Mouse (Mus musculus): ENCODE measurements around the gene Nupr1.

Gene Nupr1

DNA sequence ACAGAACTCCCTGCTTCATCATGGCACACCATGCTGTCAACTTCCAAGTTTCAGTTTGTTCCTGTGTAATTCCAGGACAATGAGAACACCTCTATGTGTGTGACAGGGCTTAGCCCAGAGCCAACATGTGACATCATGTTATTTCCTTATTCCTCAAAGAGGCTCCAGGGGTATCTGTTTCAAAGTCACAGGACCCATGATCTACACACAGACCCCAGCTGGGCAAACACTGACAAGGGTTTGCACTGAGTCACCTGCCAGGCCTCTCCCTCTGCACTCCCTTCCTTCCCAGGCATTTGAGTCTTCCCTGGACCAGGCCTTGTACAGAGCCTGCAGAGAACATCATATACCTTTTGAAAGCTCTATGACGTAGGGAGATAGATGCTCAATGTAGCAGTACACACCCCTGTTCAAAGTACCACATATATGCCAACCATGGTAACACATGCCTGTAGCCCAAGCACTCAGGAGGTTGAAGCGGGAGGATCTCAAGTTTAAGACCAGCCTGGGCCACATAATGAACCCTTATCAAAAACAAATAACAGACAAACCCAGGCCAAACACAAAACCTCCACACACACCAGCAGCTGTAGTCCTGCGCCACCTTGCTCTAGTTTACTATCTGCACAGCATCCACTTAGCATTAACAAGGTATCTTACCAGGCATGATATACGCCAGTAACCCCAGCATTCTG, at the start of gene Nupr1:
Gene Nupr1, minus strand, starts transcription at position 38 of the 695 bp plus-strand sequence.
- no peak for DNase-seq (ENCODE audit: extremely low read depth, low read depth, low spot score)

DNA sequence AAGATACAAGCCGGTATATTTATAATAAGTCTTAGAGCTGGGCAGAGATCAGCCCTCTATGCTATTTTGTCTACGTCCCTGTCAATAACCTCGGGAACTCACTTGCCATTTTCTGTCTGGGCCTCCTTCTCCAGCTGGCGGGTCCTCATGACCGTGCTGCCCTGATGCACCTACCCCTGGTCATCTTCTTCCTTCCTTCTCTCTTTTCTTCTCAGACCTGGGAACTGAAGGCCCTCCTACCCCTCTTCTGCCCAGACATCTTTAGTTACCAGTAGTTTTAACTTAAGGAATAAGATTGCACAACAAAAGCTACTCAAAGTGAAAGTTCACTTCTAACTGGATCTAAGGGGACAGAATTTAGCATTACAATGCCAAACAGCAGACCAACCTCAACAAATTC, 49.0 kb upstream of the Nupr1 start:
- no peak for DNase-seq (ENCODE audit: extremely low read depth, low read depth, low spot score)

DNA sequence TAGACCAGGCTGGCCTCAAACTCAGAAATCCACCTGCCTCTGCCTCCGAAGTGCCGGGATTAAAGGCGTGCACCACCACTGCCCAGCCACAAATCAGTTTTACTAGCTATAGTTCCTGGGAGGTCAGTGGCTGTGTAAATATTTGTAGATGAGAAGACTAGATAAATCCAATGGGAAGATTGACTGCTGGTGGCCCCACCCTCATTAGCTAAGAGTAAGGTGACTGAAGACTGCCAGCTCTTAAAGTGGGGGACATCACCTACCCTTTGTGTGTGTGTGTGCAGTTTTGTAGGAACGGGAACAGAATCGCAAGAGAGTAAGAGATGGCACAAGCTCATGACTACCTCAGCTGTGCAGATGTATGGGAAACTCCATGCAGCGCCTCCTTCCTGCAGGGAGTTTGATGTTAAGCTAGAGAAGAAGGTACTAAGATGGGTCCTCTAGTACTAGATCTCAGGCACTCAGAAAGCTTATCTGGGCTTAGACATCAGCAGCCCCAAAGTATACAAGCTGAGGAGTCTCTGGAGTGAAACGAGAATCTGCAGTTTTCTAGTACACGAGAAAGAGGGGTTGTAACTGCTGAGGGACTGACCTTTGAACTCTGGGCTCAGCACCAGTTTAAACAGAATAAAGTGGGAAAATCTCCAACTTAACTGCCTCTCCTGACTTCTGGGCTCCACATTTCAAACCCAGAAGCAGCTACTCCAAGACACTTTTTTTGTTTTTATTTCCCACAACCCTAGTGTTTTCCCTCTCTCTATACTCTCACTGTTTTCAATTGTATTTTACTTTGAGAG, 48.1 kb upstream of the Nupr1 start:
- DNase-seq (ENCODE audit: extremely low read depth, low read depth, low spot score) = no peak

DNA sequence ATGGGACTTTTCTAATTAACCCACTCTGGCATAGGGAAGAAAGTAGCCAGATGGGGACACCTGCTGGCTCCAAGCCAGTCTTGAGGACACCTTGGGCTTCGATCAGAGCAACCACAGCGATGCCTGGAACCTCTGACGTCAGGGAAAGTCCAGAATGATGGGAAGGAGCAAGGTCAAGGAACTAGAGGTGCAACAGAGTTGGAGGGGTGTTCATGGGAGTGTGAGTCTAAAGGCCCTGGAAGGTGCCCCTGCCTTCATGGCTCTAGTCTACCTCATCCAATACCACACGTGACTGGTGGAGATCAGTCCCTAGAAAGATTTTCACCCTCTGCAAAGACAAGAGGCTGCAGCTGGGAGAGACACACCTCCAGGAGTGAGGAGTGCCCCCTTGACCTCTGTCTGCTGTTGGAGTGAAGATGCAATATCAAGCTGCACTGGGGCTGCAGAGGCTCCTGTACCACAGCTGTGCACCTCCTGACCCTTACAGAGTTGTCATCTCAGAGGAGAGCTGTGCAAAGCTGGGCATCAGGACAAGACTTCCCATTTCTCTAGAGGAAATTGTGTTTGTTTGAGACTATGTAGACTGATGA, 46.1 kb upstream of the Nupr1 start:
- DNase-seq (ENCODE audit: extremely low read depth, low read depth, low spot score) = no peak

DNA sequence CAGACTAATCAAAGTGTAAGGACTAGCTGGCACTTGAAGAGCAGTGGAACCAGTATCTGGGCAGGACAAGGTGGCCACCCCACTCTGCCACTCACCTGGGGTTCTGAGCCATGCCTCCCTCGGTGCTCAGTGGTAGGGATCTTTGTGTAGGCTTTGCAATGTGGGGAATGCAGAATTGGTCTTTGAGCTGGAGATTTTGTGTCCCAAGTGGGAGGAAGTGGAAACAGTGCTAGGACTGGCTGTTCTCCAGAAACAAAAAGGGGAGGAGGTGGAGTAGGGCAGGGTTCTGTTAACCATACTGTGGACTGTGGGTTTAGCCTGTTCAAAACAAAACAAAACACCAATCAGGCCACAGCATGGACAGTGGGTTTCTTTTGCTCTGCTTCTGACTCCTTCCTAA, 45.5 kb upstream of the Nupr1 start, which contains the start of gene Sult1a1:
Gene Sult1a1, minus strand, starts transcription at position 226 of the 400 bp plus-strand sequence.
- no peak for DNase-seq (ENCODE audit: extremely low read depth, low read depth, low spot score)

DNA sequence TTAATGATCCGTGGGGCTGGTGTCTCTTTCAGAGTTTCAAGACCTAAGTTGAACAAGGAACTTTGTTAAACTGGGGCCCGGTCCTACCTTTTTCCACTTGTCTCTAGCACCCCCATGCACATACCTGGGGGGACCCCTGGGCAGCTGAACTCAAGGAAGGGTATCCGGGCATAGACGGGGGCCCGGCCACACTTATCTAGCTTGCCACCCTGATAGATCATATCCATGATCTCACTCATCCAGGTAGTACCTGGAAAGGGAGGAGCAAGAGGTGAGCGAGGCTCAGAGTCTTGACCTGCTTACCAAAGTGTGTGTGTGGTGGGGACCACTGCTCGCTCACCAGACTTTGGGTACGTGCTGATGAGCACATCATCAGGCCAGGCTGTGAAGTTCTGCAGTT, 44.4 kb upstream of the Nupr1 start:
- DNase-seq (ENCODE audit: extremely low read depth, low read depth, low spot score) = no peak

DNA sequence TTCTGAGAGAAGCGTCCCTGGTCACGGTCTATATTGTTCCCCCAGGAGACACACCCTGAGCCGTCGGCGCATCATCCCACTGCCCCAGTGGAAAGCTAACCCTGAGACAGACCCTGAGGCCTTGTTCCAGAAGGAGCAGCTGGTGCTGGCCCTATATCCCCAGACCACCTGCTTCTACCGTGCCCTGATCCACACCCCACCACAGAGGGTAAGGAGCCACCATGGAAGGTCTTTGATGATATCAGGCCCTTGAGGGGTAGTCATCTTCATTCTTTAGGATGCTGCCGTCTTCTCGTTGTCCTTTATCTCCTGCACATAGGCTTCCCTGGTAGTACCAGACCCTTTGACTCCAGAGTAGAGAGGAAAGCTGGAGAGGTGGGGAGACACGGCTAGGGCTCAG, 41.5 kb upstream of the Nupr1 start:
- DNase-seq (ENCODE audit: extremely low read depth, low read depth, low spot score) = no peak

DNA sequence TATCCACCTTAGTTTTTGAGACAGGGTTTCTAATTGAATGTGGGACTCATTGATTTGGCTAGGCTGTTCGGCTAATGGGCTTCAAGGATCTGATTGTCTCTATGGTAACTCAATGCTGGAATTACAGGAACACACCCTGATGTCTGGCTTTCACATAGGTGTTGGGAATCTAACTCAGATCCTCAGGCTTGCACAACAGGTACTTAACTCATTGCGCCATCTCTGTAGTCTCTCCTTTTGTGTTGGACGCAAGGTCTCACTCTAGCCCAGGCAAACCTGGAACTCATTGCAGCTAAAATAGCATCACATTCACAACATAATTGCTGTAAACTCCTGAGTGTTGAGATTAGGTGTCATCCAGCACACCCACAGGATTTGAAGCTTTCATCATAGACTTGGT, 39.5 kb upstream of the Nupr1 start:
- DNase-seq (ENCODE audit: extremely low read depth, low read depth, low spot score) = no peak

DNA sequence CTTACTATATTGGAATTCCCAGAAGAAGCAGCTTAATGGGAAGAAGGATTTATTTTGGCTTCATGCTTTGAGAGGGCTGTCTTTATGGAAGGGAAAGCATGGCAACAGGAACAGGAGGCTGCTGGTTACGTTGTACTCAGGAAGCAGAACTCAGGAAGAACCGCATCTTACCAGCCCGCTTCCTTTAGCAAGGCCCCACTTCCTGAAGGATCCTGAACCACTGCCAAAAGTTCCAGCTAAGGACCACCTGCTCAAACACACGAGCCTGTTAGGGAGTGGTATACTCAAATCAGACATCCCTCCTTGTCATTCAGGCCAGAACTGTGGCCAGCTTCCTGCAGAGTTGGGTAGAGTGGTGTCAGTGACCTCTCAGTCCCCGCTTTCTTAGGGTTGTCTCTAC, 37.8 kb upstream of the Nupr1 start:
- DNase-seq (ENCODE audit: extremely low read depth, low read depth, low spot score) = no peak

DNA sequence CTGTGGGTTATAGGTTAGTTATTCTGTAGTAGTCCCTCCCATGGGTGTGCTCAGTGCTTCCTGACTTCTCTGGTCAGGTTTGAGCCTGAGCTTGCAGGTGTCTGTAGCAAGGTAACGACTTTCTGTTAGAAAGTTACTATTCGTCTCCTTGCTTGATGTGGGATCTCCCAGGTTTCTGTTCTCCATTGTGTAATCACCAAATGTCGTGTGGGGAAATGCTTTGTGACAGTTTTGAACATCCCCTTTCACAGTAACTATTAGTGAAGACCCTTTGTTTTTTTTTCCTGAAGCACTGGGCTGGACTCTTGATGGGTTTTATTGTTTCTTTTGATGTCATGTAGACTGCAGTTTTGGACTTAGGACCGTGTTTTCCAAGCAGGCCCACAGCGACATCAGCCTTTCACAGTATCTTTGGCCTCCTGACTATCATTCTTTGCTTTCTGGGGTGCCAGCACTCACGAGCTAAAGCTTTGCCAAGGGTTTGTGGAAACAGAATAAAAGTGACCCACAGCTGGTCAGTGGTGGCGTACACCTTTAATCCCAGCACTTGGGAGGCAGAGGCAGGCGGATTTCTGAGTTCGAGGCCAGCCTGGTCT, 36.9 kb upstream of the Nupr1 start:
- DNase-seq (ENCODE audit: extremely low read depth, low read depth, low spot score) = no peak

DNA sequence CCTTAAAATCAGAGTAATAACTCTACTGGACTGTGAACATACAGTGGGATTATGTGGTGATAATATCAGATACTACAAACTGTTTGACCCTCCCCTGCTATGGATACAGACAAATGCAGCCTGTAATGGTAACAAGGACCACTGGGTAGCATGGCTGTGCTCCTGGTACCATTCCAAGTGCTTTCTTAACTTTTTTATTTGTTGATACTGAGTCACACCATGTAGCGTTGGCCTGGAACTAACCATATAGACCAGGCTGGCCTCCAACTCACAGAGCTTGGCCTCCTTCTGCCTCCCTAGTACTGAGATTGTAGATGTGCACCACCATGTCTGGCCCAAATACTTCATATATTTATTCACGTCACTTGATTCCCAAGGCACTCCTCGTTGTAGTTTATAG, 34.6 kb upstream of the Nupr1 start:
- DNase-seq (ENCODE audit: extremely low read depth, low read depth, low spot score) = no peak

DNA sequence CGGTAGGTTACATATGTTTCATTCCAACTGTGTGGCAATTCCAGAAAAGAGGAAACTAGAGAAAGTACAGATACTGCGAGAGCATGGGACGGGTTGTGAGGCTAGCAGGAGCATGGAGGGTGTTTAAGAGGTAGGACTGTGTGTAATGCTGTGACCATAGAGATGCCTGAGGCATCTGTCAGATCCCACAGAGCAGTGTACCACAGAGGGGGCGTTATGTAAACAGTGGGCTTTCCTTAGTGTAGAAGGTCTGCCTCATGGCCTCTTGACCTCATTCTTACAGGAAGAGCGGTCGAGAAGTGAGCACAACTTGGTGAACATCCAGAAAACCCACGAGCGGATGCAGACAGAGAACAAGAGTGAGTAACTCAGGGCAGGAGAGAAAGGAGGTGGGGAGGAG, 33.0 kb upstream of the Nupr1 start:
- no peak for DNase-seq (ENCODE audit: extremely low read depth, low read depth, low spot score)

DNA sequence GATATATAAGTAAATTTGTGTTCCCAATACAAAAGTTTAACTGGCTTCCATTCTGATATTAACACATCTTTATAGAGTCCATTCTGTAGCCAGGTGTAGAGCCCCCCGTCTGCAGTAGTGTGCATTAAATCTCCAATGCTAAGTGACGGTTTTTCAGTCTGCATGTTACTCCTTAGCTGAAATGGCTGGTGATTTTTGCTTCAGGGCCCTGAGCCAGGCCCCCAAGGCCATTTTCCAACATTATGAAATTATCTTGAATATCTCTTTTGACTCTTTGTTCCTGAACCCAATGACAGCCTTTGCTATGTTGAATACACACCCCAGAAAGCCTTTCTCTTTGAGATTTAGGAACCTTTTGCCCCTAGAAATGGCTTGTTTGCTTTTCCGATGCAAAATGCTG, 29.1 kb upstream of the Nupr1 start:
- no peak for DNase-seq (ENCODE audit: extremely low read depth, low read depth, low spot score)

DNA sequence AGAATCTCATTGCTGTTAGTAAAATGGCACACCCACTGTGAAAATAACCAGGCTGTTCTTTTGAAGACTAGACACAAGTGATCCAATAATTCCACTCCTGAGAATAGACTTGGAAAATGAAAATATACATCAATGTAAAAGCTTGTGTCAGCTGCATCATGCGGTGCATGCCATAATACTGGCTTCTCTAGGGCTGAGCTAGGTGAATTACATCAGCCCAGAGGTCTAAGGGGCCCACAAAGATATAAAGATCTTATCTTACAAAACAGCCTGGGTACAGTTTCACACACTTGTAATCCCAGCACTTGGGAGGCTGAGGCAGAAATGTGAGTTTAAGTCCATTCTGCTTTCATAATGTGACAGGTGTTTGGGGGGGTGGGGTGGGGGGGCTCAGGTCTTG, 26.9 kb upstream of the Nupr1 start:
- DNase-seq (ENCODE audit: extremely low read depth, low read depth, low spot score) = no peak

DNA sequence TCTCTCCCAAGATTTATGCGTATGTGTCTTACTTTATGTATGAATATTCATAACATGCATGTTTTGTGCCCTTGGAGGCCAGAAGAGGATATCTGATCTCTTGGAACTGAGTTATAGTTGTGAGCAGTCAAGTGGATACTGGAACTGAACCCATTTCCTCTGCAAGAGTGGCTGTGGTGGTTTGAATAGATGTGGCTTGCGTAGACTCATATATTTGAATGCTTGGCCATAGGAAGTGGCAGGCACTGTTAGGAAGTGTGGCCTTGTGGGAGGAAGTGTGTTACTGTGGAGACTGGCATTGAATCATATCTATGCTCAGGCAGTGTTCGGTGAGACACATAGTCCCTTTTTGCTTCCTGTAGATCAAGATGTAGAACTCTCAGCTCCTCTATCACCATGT, 25.0 kb upstream of the Nupr1 start:
- no peak for DNase-seq (ENCODE audit: extremely low read depth, low read depth, low spot score)

DNA sequence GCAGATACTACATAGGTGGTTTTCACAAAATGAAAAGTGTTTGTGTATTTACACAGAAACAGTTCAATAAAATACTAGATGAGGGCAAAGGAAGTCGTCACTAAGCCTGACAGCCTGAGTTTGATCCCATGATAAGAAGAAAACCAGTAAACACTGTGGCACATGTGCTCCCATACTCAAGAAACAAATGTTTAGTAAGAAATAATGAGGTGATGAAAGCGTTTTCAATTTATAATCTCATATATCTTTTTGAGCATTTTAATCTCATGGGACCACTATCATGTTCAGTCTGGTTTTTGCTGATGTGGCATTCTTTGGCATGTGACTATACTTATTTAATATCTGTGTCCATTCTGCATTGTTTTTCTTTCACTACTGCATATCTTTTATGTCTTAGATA, 23.3 kb upstream of the Nupr1 start:
- no peak for DNase-seq (ENCODE audit: extremely low read depth, low read depth, low spot score)

DNA sequence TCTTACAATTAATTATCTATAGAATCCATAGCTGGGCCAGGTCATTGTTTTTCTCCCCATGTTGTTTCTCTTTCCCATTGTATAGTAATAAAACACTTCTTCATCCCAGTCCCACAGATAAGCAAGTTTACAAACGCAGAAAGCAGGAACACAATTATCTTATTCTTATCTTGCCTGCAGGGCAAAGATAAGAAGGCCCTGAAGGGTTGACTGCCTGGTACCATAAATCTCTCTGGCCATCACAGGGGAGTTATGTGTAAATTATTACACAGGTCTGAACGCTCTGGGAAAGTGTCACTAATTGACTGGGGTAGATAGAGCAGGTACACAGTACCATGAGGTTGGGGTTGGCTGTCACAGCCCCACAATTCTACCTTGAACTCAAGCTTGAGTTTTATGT, 20.2 kb upstream of the Nupr1 start:
- no peak for DNase-seq (ENCODE audit: extremely low read depth, low read depth, low spot score)

DNA sequence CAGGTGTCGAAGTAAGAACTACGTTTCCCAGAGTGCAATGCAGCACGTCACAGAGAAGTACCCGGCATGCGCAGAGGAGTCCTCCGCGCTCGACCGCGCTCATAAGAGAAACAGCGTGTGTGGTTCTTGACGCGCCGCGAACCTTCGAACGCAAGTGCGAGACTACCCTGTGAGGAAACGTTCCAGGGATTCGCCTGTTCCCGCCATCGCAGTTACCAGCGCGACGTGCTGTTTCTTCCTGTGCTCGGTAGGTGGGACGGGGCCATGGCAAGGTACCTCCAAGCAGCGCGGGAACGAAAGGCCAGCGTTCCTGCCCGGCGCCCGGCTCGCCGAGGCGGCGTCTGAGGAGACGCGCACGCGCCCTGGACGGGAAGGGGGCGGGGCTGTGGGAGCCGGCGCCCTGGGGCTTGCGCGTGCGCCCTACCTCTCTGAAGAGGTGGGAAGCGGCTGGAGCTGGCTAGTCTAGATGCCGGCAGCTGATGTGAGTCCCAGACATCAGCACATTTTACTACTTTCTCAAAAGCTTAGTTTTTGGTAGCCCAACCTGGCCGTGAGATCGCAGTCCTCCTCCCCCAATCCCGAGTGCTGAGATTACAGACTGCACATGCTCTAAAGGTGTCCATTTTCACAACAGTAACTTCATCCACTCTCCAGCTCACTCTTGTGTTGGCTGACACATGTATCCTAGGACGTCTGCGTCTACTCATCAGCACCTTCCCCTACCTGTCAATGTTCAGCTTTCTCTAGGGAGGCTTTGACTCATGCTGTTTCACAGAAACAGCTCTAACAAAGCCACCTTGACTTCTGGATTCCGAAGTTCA, 18.8 kb upstream of the Nupr1 start, which contains the start of gene Sgf29:
Gene Sgf29, plus strand, starts transcription at position 79 of the 821 bp plus-strand sequence.
- DNase-seq (ENCODE audit: extremely low read depth, low read depth, low spot score) = no peak

DNA sequence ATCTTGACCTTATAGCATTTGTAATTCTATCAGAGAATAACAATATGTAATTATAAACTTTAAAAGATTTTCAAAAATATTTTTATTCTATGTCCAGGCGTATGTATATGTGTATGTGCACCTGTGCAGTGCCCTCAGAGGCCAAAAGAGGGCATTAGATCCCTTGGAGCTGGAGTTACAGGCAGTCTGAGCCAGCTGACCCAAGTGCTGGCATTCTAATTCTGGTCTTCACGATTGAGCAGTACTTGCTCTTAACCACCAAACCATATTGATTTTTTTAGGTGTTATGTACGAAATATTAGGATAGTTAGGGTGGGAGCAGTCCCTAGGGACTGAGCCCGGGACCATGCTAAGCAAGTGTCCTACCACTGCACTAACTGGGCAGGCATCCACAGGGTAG, 17.8 kb upstream of the Nupr1 start:
- DNase-seq (ENCODE audit: extremely low read depth, low read depth, low spot score) = no peak

DNA sequence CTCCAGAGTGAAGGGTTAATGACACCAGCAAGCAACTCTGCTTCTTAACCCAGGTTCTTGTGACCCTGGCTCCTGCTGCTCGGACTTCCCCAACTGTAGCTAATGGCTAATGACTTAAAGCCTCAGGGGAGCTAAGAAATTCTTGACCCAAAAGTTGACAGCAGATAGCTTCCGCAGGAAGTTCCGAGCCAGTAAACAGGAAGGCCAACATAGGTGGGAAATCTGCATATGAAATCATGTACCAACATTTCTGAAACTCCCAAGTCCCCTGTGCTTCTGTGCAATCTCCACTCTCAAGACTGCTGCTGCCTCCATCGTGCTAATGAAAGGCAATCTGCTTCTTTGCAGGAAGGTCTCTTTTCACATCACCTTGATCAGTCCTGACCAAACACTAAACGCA, 15.0 kb upstream of the Nupr1 start:
- no peak for DNase-seq (ENCODE audit: extremely low read depth, low read depth, low spot score)

DNA sequence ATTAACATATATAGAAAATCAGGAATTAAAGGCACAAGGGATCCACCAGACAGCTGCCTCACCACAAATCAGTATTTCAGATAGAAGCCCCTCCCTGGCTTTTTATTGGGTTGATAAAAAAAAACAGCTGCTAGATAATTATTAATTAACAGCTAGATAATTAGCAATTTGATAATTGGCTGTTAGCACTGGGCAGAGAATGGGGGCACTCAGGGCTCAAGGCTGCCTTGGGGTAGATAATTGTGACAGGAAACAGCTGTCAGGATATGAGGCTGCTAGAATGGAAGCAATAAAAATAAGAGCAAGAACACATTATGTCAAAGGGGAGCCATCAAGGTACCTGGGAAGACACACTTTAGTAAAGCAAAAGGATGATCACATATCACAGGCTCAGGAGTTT, 14.3 kb upstream of the Nupr1 start:
- DNase-seq (ENCODE audit: extremely low read depth, low read depth, low spot score) = no peak

All from fat pad, adult 2 months (tissue).